Mouse (Mus musculus) limb, embryonic 14.5 days (tissue): ENCODE data around the gene Retnlb. TPM values are rescaled to one million over a fixed set of nuclear protein-coding genes. Genes with fewer than 3 reads are reported as not detected.

Experiments
- ATAC-seq: fragments of 200-750 bp; cut with Nextera tagmentation; 2 replicates; pipeline ENCODE4 v1.8.0; 2017; ENCODE audit warnings: low read depth, moderate number of reproducible peaks, moderate TSS enrichment; ENCODE audit not compliant: low FRiP score
- DNase-seq: peaks from one replicate; pipeline ENCODE4 v3.0.0-alpha.2; 2015; ENCODE audit warnings: low spot score
- H3K27ac ChIP-seq: fragments of 300-500 bp; sonication (generic); replicated peaks from 2 replicates; pipeline ENCODE4 v1.5.1; 2014; ENCODE audit warnings: low read depth, mild to moderate bottlenecking, low read length, moderate library complexity, mixed read lengths
- H3K27me3 ChIP-seq: fragments of 300-500 bp; sonication (generic); 2 replicates; pipeline ENCODE4 v1.6.1; 2014; ENCODE audit warnings: low read length, mixed read lengths; ENCODE audit not compliant: control insufficient read depth, insufficient read depth
- H3K36me3 ChIP-seq: fragments of 300-500 bp; sonication (generic); 2 replicates; pipeline ENCODE4 v1.6.1; 2014; ENCODE audit warnings: mild to moderate bottlenecking, low read length, moderate library complexity, mixed read lengths; ENCODE audit not compliant: control insufficient read depth, insufficient read depth
- H3K4me1 ChIP-seq: fragments of 300-500 bp; sonication (generic); 2 replicates; pipeline ENCODE4 v1.6.1; 2014; ENCODE audit warnings: antibody characterized with exemption, low read length, mixed read lengths; ENCODE audit not compliant: control insufficient read depth, insufficient read depth
- H3K4me2 ChIP-seq: fragments of 300-500 bp; sonication (generic); replicated peaks from 2 replicates; pipeline ENCODE4 v1.6.1; 2014; ENCODE audit warnings: low read depth, mild to moderate bottlenecking, low read length, moderate library complexity; ENCODE audit not compliant: severe bottlenecking
- H3K4me3 ChIP-seq: fragments of 300-500 bp; sonication (generic); replicated peaks from 2 replicates; pipeline ENCODE4 v1.5.1; 2014; ENCODE audit warnings: low read length
- H3K9ac ChIP-seq: fragments of 300-500 bp; sonication (generic); 2 replicates; pipeline ENCODE4 v1.6.1; 2014; ENCODE audit warnings: mild to moderate bottlenecking, low read depth, low read length, moderate library complexity; ENCODE audit not compliant: severe bottlenecking
- H3K9me3 ChIP-seq: fragments of 300-500 bp; sonication (generic); 2 replicates; pipeline ENCODE4 v1.6.1; 2016; ENCODE audit warnings: low read length; ENCODE audit not compliant: control insufficient read depth
- POLR2A ChIP-seq: fragments of 200-500 bp; IDR thresholded peaks from 2 replicates; pipeline ENCODE4 v1.8.0; 2012; ENCODE audit warnings: inconsistent platforms, mild to moderate bottlenecking, moderate library complexity, borderline replicate concordance; ENCODE audit not compliant: insufficient read depth, insufficient read length; ENCODE audit errors: extremely low read depth
- WGBS: fragments of 180-500 bp; shearing (Covaris S2); extraction: QIAGEN DNeasy Blood & Tissue Kit; methylation state at CpG from one replicate; pipeline ENCODE4 v1.1.7; 2014; 5-methylcytosine and 5-hydroxymethylcytosine counted together
- polyA plus RNA-seq, 2 experiments: library from polyadenylated mRNA; depleted of rRNA in 1 of 2; stranded (reverse) in 1 of 2; unstranded in 1 of 2; fragments of >200 nt; fragmentation: Nextera tagmentation in 1 of 2; extraction: Ambion mirVana in 1 of 2; gene quantifications; 2 replicates each; pipeline versions ENCODE4 v1.2.1 to v1.2.3; 2012 to 2014

Retnlb gene
- polyA plus RNA-seq (2012; rRNA removed) (not detected in 2 replicates), polyA plus RNA-seq (2014; fragmentation: Nextera tagmentation; extraction: Ambion mirVana) (not detected in 2 replicates)

- ATAC-seq (no peak), DNase-seq (no peak)
- no peak for TF ChIP-seq POLR2A
- Histone ChIP-seq H3K9me3 (no peaks in the 10 kb centered on the region), H3K4me3 (no peak within 1 kb of the TSS), H3K9ac (no peak within 1 kb of the TSS), H3K4me2 (no peak within 1 kb of the TSS), H3K27ac (no peak within 1 kb of the TSS), H3K27me3 (no peaks in the 10 kb centered on the region), H3K4me1 (no peaks in the 10 kb centered on the region), H3K36me3 (no peaks in the 10 kb centered on the region)
- WGBS, result 91% methylated on average over 2 of the region's 2 CpGs
Observed at GRCm38 (mm10) chr16:48816695-48817094, at the start of gene Retnlb. Gene Retnlb (plus strand): TSS chr16:48816856.

GRCm38 (mm10) chr16:48769183-48769582, 47.5 kb upstream of the Retnlb start:
- Histone ChIP-seq H3K9ac (no peak overlapping the region), H3K36me3 (no peaks in the 10 kb centered on the region), H3K4me2 (no peak overlapping the region), H3K27me3 (no peaks in the 10 kb centered on the region), H3K27ac (no peak overlapping the region), H3K9me3 (no peaks in the 10 kb centered on the region), H3K4me3 (no peak overlapping the region), H3K4me1 (no peaks in the 10 kb centered on the region)
- no peak for ATAC-seq
- no peak for DNase-seq
- WGBS, result 94% methylated on average over 3 of the region's 3 CpGs
- no peak for TF ChIP-seq POLR2A

GRCm38 (mm10) chr16:48771971-48772445, 44.6 kb upstream of the Retnlb start, which contains the start of gene Trat1:
Gene Trat1 (minus strand): TSS chr16:48772021.
- Histone ChIP-seq H3K27me3 (no peaks in the 10 kb centered on the region), H3K4me3 (no peak within 1 kb of the TSS), H3K36me3 (no peaks in the 10 kb centered on the region), H3K4me2 (no peak within 1 kb of the TSS), H3K4me1 (no peaks in the 10 kb centered on the region), H3K27ac (no peak within 1 kb of the TSS), H3K9me3 (no peaks in the 10 kb centered on the region), H3K9ac (no peak within 1 kb of the TSS)
- no peak for DNase-seq
- 76% methylated on average over 3 of the region's 3 CpGs for WGBS
- TF ChIP-seq POLR2A, result no peak
- ATAC-seq, result no peak

GRCm38 (mm10) chr16:48777254-48777653, 39.4 kb upstream of the Retnlb start:
- Histone ChIP-seq H3K4me1 (no peaks in the 10 kb centered on the region), H3K27me3 (no peaks in the 10 kb centered on the region), H3K9me3 (no peaks in the 10 kb centered on the region), H3K4me3 (no peak overlapping the region), H3K9ac (no peak overlapping the region), H3K4me2 (no peak overlapping the region), H3K36me3 (no peaks in the 10 kb centered on the region), H3K27ac (no peak overlapping the region)
- ATAC-seq (no peak), DNase-seq (no peak)
- TF ChIP-seq POLR2A, result no peak
- WGBS, result 68% methylated on average over 2 of the region's 2 CpGs

- no peak for DNase-seq
- WGBS, result 77% methylated on average over 3 of the region's 3 CpGs
- no peaks in the 10 kb centered on the region for H3K36me3 ChIP-seq
Observed at GRCm38 (mm10) chr16:48786258-48786657, 30.4 kb upstream of the Retnlb start.

More at GRCm38 (mm10) chr16:48786258-48786657, 30.4 kb upstream of the Retnlb start:
- ATAC-seq, result no peak
- no peaks in the 10 kb centered on the region for H3K9me3 ChIP-seq
- no peak for TF ChIP-seq POLR2A
- no peak overlapping the region for H3K27ac ChIP-seq
- H3K4me3 ChIP-seq, result no peak overlapping the region
- no peaks in the 10 kb centered on the region for H3K27me3 ChIP-seq
- H3K4me2 ChIP-seq, result no peak overlapping the region
- H3K4me1 ChIP-seq, result no peaks in the 10 kb centered on the region
- H3K9ac ChIP-seq, result no peak overlapping the region
